Mouse (Mus musculus): Measurements from ENCODE around the gene Tecta. TPM values are rescaled to one million over a fixed set of nuclear protein-coding genes. Genes with fewer than 3 reads are reported as not detected.

Tecta gene
- polyA plus RNA-seq (2011; ENCODE audit: insufficient read depth, insufficient read length, low replicate concordance, missing spikeins) = not detected in 2 replicates

- WGBS = 79% methylated on average over 6 of the region's 6 CpGs
Observed at GRCm38 (mm10) chr9:42399829-42400228, at the start of gene Tecta. Gene Tecta, minus strand, starts transcription at chr9:42399929.

GRCm38 (mm10) chr9:42449043-42449442 lies 49.3 kb upstream of the Tecta start:
- 85% methylated on average over 6 of the region's 6 CpGs for WGBS
- Histone ChIP-seq H3K4me1 (ENCODE audit: control insufficient read depth, insufficient read depth, low read length) (no peaks in the 10 kb centered on the region), H3K4me3 (replicated peaks; ENCODE audit: control insufficient read depth, low read depth, low read length) (no peak overlapping the region), H3K27ac (ENCODE audit: control insufficient read depth, insufficient read depth, low read depth, low read length, poor library complexity) (no peak overlapping the region)
- TF ChIP-seq CTCF (IDR thresholded peaks at IDR 0.05; ENCODE audit: control insufficient read depth, insufficient read depth, low read length) (no peak), POLR2A (IDR thresholded peaks at IDR 0.05; ENCODE audit: borderline replicate concordance, control insufficient read depth, low read depth, low read length) (no peak)

More at GRCm38 (mm10) chr9:42399829-42400228, at the start of gene Tecta:
- Histone ChIP-seq H3K4me3 (replicated peaks; ENCODE audit: control insufficient read depth, low read depth, low read length) (no peak within 1 kb of the TSS), H3K4me1 (ENCODE audit: control insufficient read depth, insufficient read depth, low read length) (no peaks in the 10 kb centered on the region), H3K27ac (ENCODE audit: control insufficient read depth, insufficient read depth, low read depth, low read length, poor library complexity) (no peak within 1 kb of the TSS)
- TF ChIP-seq POLR2A (IDR thresholded peaks at IDR 0.05; ENCODE audit: borderline replicate concordance, control insufficient read depth, low read depth, low read length) = no peak
- TF ChIP-seq CTCF (IDR thresholded peaks at IDR 0.05; ENCODE audit: control insufficient read depth, insufficient read depth, low read length) = no peak

- Histone ChIP-seq H3K4me3 (replicated peaks; ENCODE audit: control insufficient read depth, low read depth, low read length) (no peak overlapping the region), H3K4me1 (ENCODE audit: control insufficient read depth, insufficient read depth, low read length) (no peaks in the 10 kb centered on the region), H3K27ac (ENCODE audit: control insufficient read depth, insufficient read depth, low read depth, low read length, poor library complexity) (no peak overlapping the region)
- TF ChIP-seq CTCF (IDR thresholded peaks at IDR 0.05; ENCODE audit: control insufficient read depth, insufficient read depth, low read length) (no peak), POLR2A (IDR thresholded peaks at IDR 0.05; ENCODE audit: borderline replicate concordance, control insufficient read depth, low read depth, low read length) (no peak)
- 93% methylated on average over 8 of the region's 8 CpGs for WGBS
Observed at GRCm38 (mm10) chr9:42442100-42442499, 42.4 kb upstream of the Tecta start.

- no peak for TF ChIP-seq POLR2A (IDR thresholded peaks at IDR 0.05; ENCODE audit: borderline replicate concordance, control insufficient read depth, low read depth, low read length)
- TF ChIP-seq CTCF (IDR thresholded peaks at IDR 0.05; ENCODE audit: control insufficient read depth, insufficient read depth, low read length) = no peak
- 92% methylated on average over 2 of the region's 2 CpGs for WGBS
- H3K4me3 ChIP-seq (replicated peaks; ENCODE audit: control insufficient read depth, low read depth, low read length) = no peak overlapping the region
- H3K4me1 ChIP-seq (ENCODE audit: control insufficient read depth, insufficient read depth, low read length) = no peaks in the 10 kb centered on the region
- H3K27ac ChIP-seq (ENCODE audit: control insufficient read depth, insufficient read depth, low read depth, low read length, poor library complexity) = no peak overlapping the region
Observed at GRCm38 (mm10) chr9:42441234-42441633, 41.5 kb upstream of the Tecta start.

GRCm38 (mm10) chr9:42439446-42439845 lies 39.7 kb upstream of the Tecta start:
- Histone ChIP-seq H3K27ac (ENCODE audit: control insufficient read depth, insufficient read depth, low read depth, low read length, poor library complexity) (no peak overlapping the region), H3K4me3 (replicated peaks; ENCODE audit: control insufficient read depth, low read depth, low read length) (no peak overlapping the region), H3K4me1 (ENCODE audit: control insufficient read depth, insufficient read depth, low read length) (no peaks in the 10 kb centered on the region)
- TF ChIP-seq POLR2A (IDR thresholded peaks at IDR 0.05; ENCODE audit: borderline replicate concordance, control insufficient read depth, low read depth, low read length) (no peak), CTCF (IDR thresholded peaks at IDR 0.05; ENCODE audit: control insufficient read depth, insufficient read depth, low read length) (no peak)
- 92% methylated on average over 4 of the region's 4 CpGs for WGBS

GRCm38 (mm10) chr9:42432155-42432554 lies 32.4 kb upstream of the Tecta start:
- no peak overlapping the region for H3K27ac ChIP-seq (ENCODE audit: control insufficient read depth, insufficient read depth, low read depth, low read length, poor library complexity)
- TF ChIP-seq CTCF (IDR thresholded peaks at IDR 0.05; ENCODE audit: control insufficient read depth, insufficient read depth, low read length) = peak; percentile 12; the same call in 1 of the 2 replicates
- TF ChIP-seq POLR2A (IDR thresholded peaks at IDR 0.05; ENCODE audit: borderline replicate concordance, control insufficient read depth, low read depth, low read length) = no peak
- H3K4me1 ChIP-seq (ENCODE audit: control insufficient read depth, insufficient read depth, low read length) = peaks cover 2% of the 10 kb centered on the region; the same call in 1 of the 2 replicates
- no peak overlapping the region for H3K4me3 ChIP-seq (replicated peaks; ENCODE audit: control insufficient read depth, low read depth, low read length)
- 79% methylated on average over 2 of the region's 2 CpGs for WGBS

GRCm38 (mm10) chr9:42431606-42432005 lies 31.9 kb upstream of the Tecta start:
- H3K4me3 ChIP-seq (replicated peaks; ENCODE audit: control insufficient read depth, low read depth, low read length) = no peak overlapping the region
- 79% methylated on average over 2 of the region's 2 CpGs for WGBS
- no peak for TF ChIP-seq POLR2A (IDR thresholded peaks at IDR 0.05; ENCODE audit: borderline replicate concordance, control insufficient read depth, low read depth, low read length)
- TF ChIP-seq CTCF (IDR thresholded peaks at IDR 0.05; ENCODE audit: control insufficient read depth, insufficient read depth, low read length) = no peak
- H3K27ac ChIP-seq (ENCODE audit: control insufficient read depth, insufficient read depth, low read depth, low read length, poor library complexity) = no peak overlapping the region
- peaks cover 2% of the 10 kb centered on the region; the same call in 1 of the 2 replicates for H3K4me1 ChIP-seq (ENCODE audit: control insufficient read depth, insufficient read depth, low read length)

GRCm38 (mm10) chr9:42428060-42428924 lies 28.6 kb upstream of the Tecta start:
- Histone ChIP-seq H3K4me1 (ENCODE audit: control insufficient read depth, insufficient read depth, low read length) (peaks cover 2% of the 10 kb centered on the region; the same call in 1 of the 2 replicates), H3K4me3 (replicated peaks; ENCODE audit: control insufficient read depth, low read depth, low read length) (no peak overlapping the region), H3K27ac (ENCODE audit: control insufficient read depth, insufficient read depth, low read depth, low read length, poor library complexity) (no peak overlapping the region)
- WGBS = 33% methylated on average over 12 of the region's 12 CpGs
- TF ChIP-seq CTCF (IDR thresholded peaks at IDR 0.05; ENCODE audit: control insufficient read depth, insufficient read depth, low read length) = no peak
- TF ChIP-seq POLR2A (IDR thresholded peaks at IDR 0.05; ENCODE audit: borderline replicate concordance, control insufficient read depth, low read depth, low read length) = no peak
